Mouse (Mus musculus): ENCODE measurements around the gene Nrros.

- TF ChIP-seq POLR2A (IDR thresholded peaks at IDR 0.05; ENCODE audit: extremely low read depth, insufficient read depth, low read length) (no peak), CTCF (IDR thresholded peaks at IDR 0.05; ENCODE audit: low read depth, low read length) (no peak)
Measured at GRCm38 (mm10) chr16:32108578-32108977, 56.8 kb downstream of the Nrros start.
